Mouse (Mus musculus) kidney, postnatal 25 days (tissue): ENCODE measurements around the gene Tgfb1.

ENCODE experiments used
- DNase-seq, 2 experiments: peaks; one replicate each; pipeline ENCODE4 v3.0.0; 2021; ENCODE audit warnings: mixed read lengths in 2 of 2

Gene Tgfb1

GRCm38 (mm10) chr7:25738277-25738676 lies 51.5 kb downstream of the Tgfb1 start:
- DNase-seq = no peak

DNA sequence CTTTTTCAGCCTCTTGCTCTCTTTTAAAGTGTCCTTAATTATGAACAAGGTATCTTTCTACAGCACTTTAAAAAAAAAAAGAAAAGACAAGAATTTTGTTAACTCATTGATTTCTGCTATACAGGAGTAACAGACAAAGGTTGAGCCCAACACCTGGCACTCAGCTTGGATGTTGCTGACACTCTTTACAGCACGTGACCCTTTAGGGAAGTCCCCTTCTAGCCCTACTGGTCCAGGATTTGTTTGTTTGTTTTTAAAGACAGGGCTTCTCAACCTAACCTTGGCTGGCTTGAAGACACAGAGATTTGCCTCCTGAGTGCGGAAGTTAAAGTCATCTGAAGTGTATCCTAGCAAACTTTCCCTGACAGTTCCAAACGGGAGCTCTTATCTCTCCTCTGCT lies 60.0 kb downstream of the Tgfb1 start:
- no peak for DNase-seq

- DNase-seq = no peak
These were observed 66.3 kb downstream of the Tgfb1 start for GRCm38 (mm10) chr7:25753076-25753475.

DNA sequence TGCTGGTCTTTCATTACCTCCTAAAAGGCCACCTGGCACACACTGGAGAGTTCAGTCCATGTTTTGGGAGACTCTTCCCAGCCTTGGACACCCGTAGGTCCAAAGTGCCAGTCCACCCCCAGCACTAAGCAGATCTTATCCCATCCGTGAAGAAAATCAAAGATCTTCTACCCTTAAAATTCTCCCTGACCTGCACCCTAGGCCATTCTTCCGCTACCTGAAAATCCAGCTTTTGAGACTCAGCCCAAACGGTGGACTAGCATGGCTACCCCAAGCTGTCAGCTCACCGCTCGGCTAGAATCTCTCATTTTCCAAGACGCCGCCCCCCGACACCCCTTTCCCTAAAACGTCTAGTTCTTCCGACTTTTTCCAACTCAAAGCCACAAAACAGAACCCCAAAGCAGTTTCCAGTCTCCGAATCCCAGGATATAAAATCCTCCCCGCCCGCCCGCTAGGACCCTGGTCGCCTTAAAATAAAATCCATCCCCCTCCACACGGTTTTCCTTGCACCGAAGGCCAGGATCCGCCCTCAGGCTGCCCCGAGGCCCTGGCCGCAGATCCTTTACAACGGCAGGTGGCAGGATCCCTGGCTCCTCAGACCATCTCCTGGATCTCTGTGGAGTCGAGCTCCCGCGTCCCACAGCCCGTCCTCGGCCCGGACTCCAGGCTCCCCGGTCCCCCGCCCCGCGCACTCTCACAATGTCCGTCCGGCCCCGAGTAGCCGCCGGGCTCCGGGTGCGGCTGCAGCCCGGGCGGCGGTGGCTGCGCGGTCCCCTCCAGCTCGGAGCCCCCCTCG lies 67.0 kb downstream of the Tgfb1 start:
- peak; percentile 47 to 71 for DNase-seq

DNA sequence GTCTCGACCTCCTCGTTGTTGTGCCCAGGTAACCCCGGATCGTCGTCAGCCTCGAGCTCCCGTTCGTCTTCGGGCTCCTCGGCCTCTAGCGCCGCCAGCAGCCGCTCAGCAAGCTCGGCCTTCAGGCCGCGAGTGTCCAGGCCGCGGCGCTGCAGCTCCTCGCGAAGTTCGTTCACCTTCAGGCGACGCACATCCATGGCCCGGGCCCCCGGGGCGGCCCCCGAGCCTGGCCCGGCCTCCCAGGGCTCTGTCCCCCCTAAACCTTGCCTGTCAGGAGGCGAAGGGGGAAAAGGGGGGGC lies 67.6 kb downstream of the Tgfb1 start:
- DNase-seq = no peak
